Comparison of ENCODE assay signal across 23 mouse cellular contexts in genomic region chr16:93820040-93820439, GRCm38 (mm10).
"Had no signal": no experiment of that assay in that cellular context is flagged by ENCODE, and none has a peak within 500 bp of the region (broad histone marks: within the 10 kb centered on the region; RNA-seq: fewer than 3 reads in every experiment).

No protein-coding gene starts in this region.

- H3K4me3 ChIP-seq: heart, adult 2 months; heart, embryonic 13.5 days; heart, embryonic 15.5 days; hindbrain, embryonic 13.5 days; hindbrain, embryonic 15.5 days; kidney, embryonic 15.5 days; left cerebral cortex, adult 2 months; limb, embryonic 10.5 days; limb, embryonic 12.5 days had no signal

- H3K4me2 ChIP-seq: heart, embryonic 11.5 days; heart, embryonic 13.5 days; heart, embryonic 15.5 days; hindbrain, embryonic 13.5 days; hindbrain, embryonic 15.5 days; limb, embryonic 12.5 days had no signal

- H3K9ac ChIP-seq: heart, embryonic 13.5 days; heart, embryonic 15.5 days; hindbrain, embryonic 13.5 days; hindbrain, embryonic 15.5 days; kidney, embryonic 15.5 days; limb, embryonic 12.5 days; liver, embryonic 14.5 days had no signal

- DNase-seq: gastrocnemius, postnatal 14 days; gastrocnemius, postnatal 36 days; heart, adult 11 months; heart, adult 2 months; heart, postnatal 14 days; heart, postnatal 36 days; kidney, adult 11 months; kidney, adult 2 months; kidney, adult 9 months; kidney, postnatal 14 days; kidney, postnatal 36 days had no signal

- H3K36me3 ChIP-seq: heart, embryonic 13.5 days; heart, embryonic 15.5 days; hindbrain, embryonic 13.5 days; hindbrain, embryonic 15.5 days; kidney, embryonic 15.5 days; limb, embryonic 10.5 days; limb, embryonic 12.5 days had no signal

- H3K4me1 ChIP-seq: hindbrain, embryonic 15.5 days had no signal

- H3K27ac ChIP-seq: heart, adult 2 months; heart, embryonic 13.5 days; heart, embryonic 15.5 days; hindbrain, embryonic 13.5 days; hindbrain, embryonic 15.5 days; hindbrain, postnatal 0 days; kidney, embryonic 15.5 days; kidney, postnatal 0 days; left cerebral cortex, adult 2 months; limb, embryonic 12.5 days had no signal

- H3K9me3 ChIP-seq: limb, embryonic 10.5 days had no signal

- ATAC-seq: hindbrain, postnatal 0 days had no signal

- H3K27me3 ChIP-seq: heart, embryonic 13.5 days; heart, embryonic 15.5 days; hindbrain, embryonic 13.5 days; hindbrain, embryonic 15.5 days; kidney, embryonic 15.5 days had no signal
